Comparison of ENCODE assay signal across 16 mouse cellular contexts in genomic region chr1:168079394-168079767, GRCm38 (mm10).
"Had no signal": no experiment of that assay in that cellular context is flagged by ENCODE, and none has a peak within 500 bp of the region (broad histone marks: within the 10 kb centered on the region; RNA-seq: fewer than 3 reads in every experiment).

No protein-coding gene starts in this region.

- H3K36me3 ChIP-seq: intestine, embryonic 15.5 days; kidney, embryonic 15.5 days; liver, embryonic 13.5 days; midbrain, embryonic 10.5 days; midbrain, embryonic 13.5 days; neural tube, embryonic 13.5 days had no signal

- H3K27me3 ChIP-seq: intestine, embryonic 15.5 days; kidney, embryonic 15.5 days; liver, embryonic 13.5 days; midbrain, embryonic 13.5 days; neural tube, embryonic 13.5 days had no signal

- H3K27ac ChIP-seq: intestine, embryonic 15.5 days; kidney, embryonic 15.5 days; left cerebral cortex, adult 2 months; liver, embryonic 13.5 days; macrophage; midbrain, embryonic 10.5 days; midbrain, embryonic 13.5 days; neural tube, embryonic 13.5 days had no signal

- ATAC-seq: intestine, embryonic 15.5 days; midbrain, embryonic 13.5 days; midbrain, embryonic 16.5 days had no signal

- H3K4me3 ChIP-seq: intestine, embryonic 15.5 days; kidney, embryonic 15.5 days; left cerebral cortex, adult 2 months; liver, embryonic 13.5 days; midbrain, embryonic 10.5 days; midbrain, embryonic 13.5 days; myocyte; neural tube, embryonic 13.5 days had no signal

- H3K9ac ChIP-seq: intestine, embryonic 15.5 days; kidney, embryonic 15.5 days; liver, embryonic 13.5 days; midbrain, embryonic 13.5 days; neural tube, embryonic 13.5 days had no signal

- DNase-seq: kidney, adult 11 months; kidney, adult 8-10 months; kidney, postnatal 10 days; kidney, postnatal 36 days; layer of hippocampus, postnatal 36 days; liver, embryonic 13.5 days; thymus, postnatal 25 days had no signal

- H3K9me3 ChIP-seq: intestine, embryonic 15.5 days; kidney, embryonic 15.5 days; liver, embryonic 13.5 days; midbrain, embryonic 10.5 days; midbrain, embryonic 13.5 days; neural tube, embryonic 13.5 days had no signal

- H3K4me1 ChIP-seq: intestine, embryonic 15.5 days; kidney, embryonic 15.5 days; liver, embryonic 13.5 days; midbrain, embryonic 13.5 days had no signal

- H3K4me2 ChIP-seq: intestine, embryonic 15.5 days; kidney, embryonic 15.5 days; liver, embryonic 13.5 days; midbrain, embryonic 13.5 days; neural tube, embryonic 13.5 days had no signal
